Comparison of ENCODE assay signal across 18 mouse cellular contexts in the genomic region with DNA sequence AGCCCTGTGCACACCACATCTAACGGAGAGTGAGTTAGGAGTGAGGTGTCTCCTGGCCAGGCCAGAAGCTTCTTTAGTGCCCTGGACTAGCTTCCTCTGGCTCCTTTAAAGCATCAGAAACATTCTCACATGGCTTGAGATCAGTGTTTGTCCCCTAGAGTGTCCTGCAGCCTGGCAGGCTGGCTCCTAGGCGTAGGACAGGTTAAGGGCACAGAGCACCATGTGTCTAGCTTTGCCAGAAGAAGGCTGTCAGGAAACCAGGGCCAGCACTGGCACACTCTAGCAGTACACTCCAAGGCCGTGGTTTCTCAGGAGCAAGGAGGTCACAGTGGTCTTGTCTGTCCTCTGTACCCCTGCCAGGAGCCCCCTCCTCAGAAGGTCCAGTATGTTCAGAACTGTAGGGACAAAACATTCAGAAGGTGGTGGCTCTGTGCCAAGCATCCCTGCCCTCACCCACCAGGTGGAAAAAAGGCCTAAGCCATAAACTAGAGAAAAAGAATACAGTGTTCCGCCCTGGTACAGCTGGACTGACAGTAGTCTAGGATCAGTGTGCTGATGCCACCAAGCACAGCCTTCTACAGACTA. TPM values are rescaled to one million over a fixed set of nuclear protein-coding genes. Genes with fewer than 3 reads are reported as not detected.
DNase-seq lines count a peak whose midpoint lies in the region; ATAC-seq lines count a peak whose summit lies in the region.
"Had no signal": no experiment of that assay in that cellular context is flagged by ENCODE, and none has a peak within 500 bp of the region (broad histone marks: within the 10 kb centered on the region; RNA-seq: fewer than 3 reads in every experiment).

No protein-coding gene starts in this region.

- H3K9me3 ChIP-seq in hindbrain, embryonic 15.5 days, result no peaks in the 10 kb centered on the region
- H3K9me3 ChIP-seq in hindbrain, embryonic 11.5 days (ENCODE audit: control insufficient read depth, low read length), result no peaks in the 10 kb centered on the region
- H3K9me3 ChIP-seq in limb, embryonic 10.5 days (replicated peaks), result no peaks in the 10 kb centered on the region
- H3K9me3 ChIP-seq: heart, embryonic 12.5 days; limb, embryonic 15.5 days had no signal

- WGBS in hindbrain, embryonic 15.5 days, result 79% methylated on average over 4 of the region's 4 CpGs
- 91% methylated on average over 4 of the region's 4 CpGs for WGBS in hindbrain, embryonic 11.5 days
- WGBS in limb, embryonic 10.5 days, result 83% methylated on average over 4 of the region's 4 CpGs

- no peaks in the 10 kb centered on the region; the same call in 1 of the 2 replicates for H3K4me1 ChIP-seq in hindbrain, embryonic 15.5 days (replicated peaks)
- H3K4me1 ChIP-seq in hindbrain, embryonic 11.5 days (replicated peaks; ENCODE audit: control insufficient read depth, insufficient read depth, low read length), result no peaks in the 10 kb centered on the region
- peaks cover 42% of the 10 kb centered on the region for H3K4me1 ChIP-seq in brown adipose tissue, adult 24 weeks (ENCODE audit: control insufficient read depth, insufficient read depth, insufficient read length, low read length)
- H3K4me1 ChIP-seq in limb, embryonic 10.5 days, result peaks cover 7% of the 10 kb centered on the region

- no peak overlapping the region for H3K4me2 ChIP-seq in hindbrain, embryonic 15.5 days
- H3K4me2 ChIP-seq in hindbrain, embryonic 11.5 days (replicated peaks; ENCODE audit: low read depth, low read length), result no peak overlapping the region
- H3K4me2 ChIP-seq: heart, embryonic 12.5 days; limb, embryonic 15.5 days had no signal

- ATAC-seq in cerebellum, adult (ENCODE audit: insufficient number of reproducible peaks, low FRiP score, low TSS enrichment), result no peak
- ATAC-seq in hindbrain, embryonic 15.5 days (ENCODE audit: low FRiP score, low read depth), result no peak
- no peak for ATAC-seq in hindbrain, embryonic 11.5 days (ENCODE audit: low FRiP score)
- ATAC-seq in granulocyte monocyte progenitor cell, adult 5-6 weeks (replicated peaks; ENCODE audit: poor library complexity, severe bottlenecking), result no peak
- ATAC-seq: activated CD4-positive, CD25-positive, alpha-beta regulatory T cell, adult 4 months; Patski had no signal

- DNase-seq in cerebellum, postnatal 10 days, result peak; percentile 52 to 56
- no peak for DNase-seq in hindbrain, embryonic 11.5 days (ENCODE audit: low spot score)
- DNase-seq in limb, embryonic 10.5 days (ENCODE audit: low spot score), result no peak
- DNase-seq: gastrocnemius, postnatal 10 days; kidney, adult 11 months; kidney, postnatal 14 days; layer of hippocampus, adult 9-11 months; lung, postnatal 10 days; right cerebral cortex, adult 18-20 months; thymus, adult 18-20 months had no signal

- no peaks in the 10 kb centered on the region for H3K27me3 ChIP-seq in hindbrain, embryonic 15.5 days
- no peaks in the 10 kb centered on the region for H3K27me3 ChIP-seq in hindbrain, embryonic 11.5 days (ENCODE audit: control insufficient read depth, insufficient read depth, low read length)
- H3K27me3 ChIP-seq in limb, embryonic 10.5 days (ENCODE audit: low read depth, poor library complexity, severe bottlenecking), result 0 out of 2 replicates have a peak, but pooled peaks cover 4% of the 10 kb centered on the region
- H3K27me3 ChIP-seq: heart, embryonic 12.5 days; limb, embryonic 15.5 days; Patski had no signal

- peak overlapping the region; percentile 31; the same call in 1 of the 2 replicates for H3K27ac ChIP-seq in hindbrain, embryonic 15.5 days (replicated peaks)
- H3K27ac ChIP-seq in hindbrain, embryonic 11.5 days (ENCODE audit: low read depth, low read length), result no peak overlapping the region
- peak overlapping the region; percentile 72 for H3K27ac ChIP-seq in brown adipose tissue, adult 24 weeks (replicated peaks; ENCODE audit: low read depth, low read length)
- H3K27ac ChIP-seq in limb, embryonic 10.5 days, result 0 out of 2 replicates have a peak overlapping the region, but pooled peaks have one; percentile 4
- H3K27ac ChIP-seq: limb, embryonic 15.5 days had no signal

- H3K9ac ChIP-seq in hindbrain, embryonic 15.5 days, result no peak overlapping the region
- H3K9ac ChIP-seq in hindbrain, embryonic 11.5 days (ENCODE audit: low read depth, low read length), result no peak overlapping the region
- H3K9ac ChIP-seq: heart, embryonic 12.5 days; limb, embryonic 15.5 days had no signal

- no peak overlapping the region for H3K4me3 ChIP-seq in hindbrain, embryonic 15.5 days
- H3K4me3 ChIP-seq in hindbrain, embryonic 11.5 days (ENCODE audit: low read depth, low read length), result no peak overlapping the region
- no peak overlapping the region for H3K4me3 ChIP-seq in brown adipose tissue, adult 24 weeks (ENCODE audit: insufficient read depth, low read depth, low read length)
- no peak overlapping the region for H3K4me3 ChIP-seq in limb, embryonic 10.5 days
- H3K4me3 ChIP-seq: heart, embryonic 12.5 days; limb, embryonic 15.5 days had no signal

- no peaks in the 10 kb centered on the region for H3K36me3 ChIP-seq in hindbrain, embryonic 15.5 days
- H3K36me3 ChIP-seq in hindbrain, embryonic 11.5 days (ENCODE audit: control insufficient read depth, insufficient read depth, low read length), result no peaks in the 10 kb centered on the region
- no peaks in the 10 kb centered on the region for H3K36me3 ChIP-seq in limb, embryonic 10.5 days
- H3K36me3 ChIP-seq: heart, embryonic 12.5 days; limb, embryonic 15.5 days had no signal

RNA-seq across cellular contexts. Expression of a gene that starts 15.4 kb away (rescaled TPM):
- 8.9 and 9.7 TPM in 2 replicates for polyA plus RNA-seq in hindbrain, embryonic 15.5 days (2015; fragmentation: Nextera tagmentation; extraction: Ambion mirVana)
- 5.1 and 7.2 TPM in 2 replicates for polyA plus RNA-seq in hindbrain, embryonic 11.5 days (2014; fragmentation: Nextera tagmentation; extraction: Ambion mirVana)
- polyA plus RNA-seq in brown adipose tissue, adult 24 weeks (2012; ENCODE audit: insufficient read depth, insufficient read length, missing spikeins), result 8.5 and 29.6 TPM in 2 replicates
- 5.3 and 7.5 TPM in 2 replicates for polyA plus RNA-seq in limb, embryonic 10.5 days (2016; fragmentation: Nextera tagmentation; extraction: Ambion mirVana)
- 12.9 and 20.7 TPM in 2 replicates for total RNA-seq in granulocyte monocyte progenitor cell, adult 5-6 weeks (2014; fragmentation: Nextera tagmentation)
- 3.7 and 14.6 TPM in 2 replicates for total RNA-seq in granulocyte monocyte progenitor cell, adult 5-6 weeks (2017)

Comparison
In these comparisons a context has a peak if more than half of its experiments do, and no peak if none do; other contexts are left out.
1. DNase-seq: peak in cerebellum, postnatal 10 days (2 of 2); none in hindbrain, embryonic 11.5 days (single experiment) and limb, embryonic 10.5 days (single experiment).